Mouse (Mus musculus): ENCODE measurements around the gene Kcnh7. TPM values are rescaled to one million over a fixed set of nuclear protein-coding genes. Genes with fewer than 3 reads are reported as not detected.

Gene Kcnh7
- total RNA-seq (2014; rRNA removed): 8.8 and 11.4 TPM in 2 replicates
- polyA plus RNA-seq (2015; fragmentation: Nextera tagmentation; extraction: Ambion mirVana): 7.9 and 8.6 TPM in 2 replicates

DNA sequence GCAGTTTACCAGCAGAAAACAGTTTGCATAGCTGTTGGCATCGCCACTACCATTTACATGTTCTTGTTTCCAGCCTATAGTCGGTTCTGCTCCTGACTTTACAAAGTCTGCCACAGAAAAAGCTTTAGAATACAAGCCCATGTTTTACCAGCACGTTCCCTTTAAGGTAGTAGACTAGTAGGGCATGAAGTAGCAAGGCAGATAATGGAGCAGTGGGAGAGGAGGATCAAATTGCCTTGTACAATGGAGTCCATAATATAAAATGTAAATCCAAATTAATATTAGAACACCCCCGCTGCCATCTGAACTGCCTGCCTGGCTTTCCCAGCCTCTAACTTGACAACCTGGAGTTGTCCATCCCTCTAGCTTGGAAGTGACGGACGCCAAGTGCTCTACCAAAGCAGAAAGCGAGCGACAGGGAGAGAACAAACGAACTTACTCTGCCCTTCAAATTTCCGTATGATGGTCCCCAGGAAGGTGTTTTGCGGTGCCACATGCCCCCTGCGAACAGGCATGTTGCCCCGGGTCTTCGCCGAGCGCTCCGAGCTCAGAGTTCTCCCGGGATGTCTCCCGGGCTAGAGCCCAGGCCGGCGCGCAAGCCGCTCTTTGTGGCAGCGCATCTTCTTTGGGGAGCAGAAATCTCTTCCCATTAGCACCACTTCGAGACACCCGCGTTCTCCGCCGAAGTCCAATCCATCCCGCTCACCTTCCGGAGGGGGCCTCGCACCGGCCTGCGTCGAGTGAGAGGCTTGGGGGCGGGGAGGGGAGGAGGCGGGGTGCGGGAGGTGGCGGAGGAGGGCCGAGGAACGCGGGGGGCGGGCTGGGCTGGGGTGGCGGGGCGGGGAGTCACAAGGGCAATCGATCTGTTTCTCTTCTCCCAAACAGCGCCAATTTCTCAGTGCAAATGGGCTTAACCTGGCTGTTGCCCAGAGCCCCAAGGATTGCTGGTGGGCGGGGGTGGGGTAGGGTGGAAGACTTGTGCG is at the start of gene Kcnh7:
Gene Kcnh7, minus strand, starts transcription at position 725 of the 983 bp plus-strand sequence.
- Histone ChIP-seq H3K27me3 (ENCODE audit: insufficient read depth, low read length) (no peaks in the 10 kb centered on the region), H3K36me3 (ENCODE audit: insufficient read depth, low read length) (no peaks in the 10 kb centered on the region), H3K4me3 (ENCODE audit: low read length) (peak within 1 kb of the TSS; percentile 54), H3K27ac (peak within 1 kb of the TSS; percentile 77), H3K4me2 (ENCODE audit: low read depth, low read length) (peak within 1 kb of the TSS; percentile 78), H3K9ac (replicated peaks; ENCODE audit: low read length) (peak within 1 kb of the TSS; percentile 61), H3K9me3 (ENCODE audit: low read length) (no peaks in the 10 kb centered on the region), H3K4me1 (ENCODE audit: insufficient read depth, low read length) (no peaks in the 10 kb centered on the region)
- peak; percentile 88 for ATAC-seq
- TF ChIP-seq CTCF (IDR thresholded peaks at IDR 0.05; ENCODE audit: low read depth): no peak
- peak; percentile 69 for DNase-seq (ENCODE audit: low spot score)
- WGBS: under 1% methylated on average over 38 of the region's 49 CpGs

GRCm38 (mm10) chr2:63207435-63207834 is 23.3 kb upstream of the Kcnh7 start:
- Histone ChIP-seq H3K9ac (replicated peaks; ENCODE audit: low read length) (no peak overlapping the region), H3K27me3 (ENCODE audit: insufficient read depth, low read length) (no peaks in the 10 kb centered on the region), H3K27ac (no peak overlapping the region), H3K36me3 (ENCODE audit: insufficient read depth, low read length) (no peaks in the 10 kb centered on the region), H3K4me2 (ENCODE audit: low read depth, low read length) (no peak overlapping the region), H3K4me3 (ENCODE audit: low read length) (no peak overlapping the region), H3K9me3 (ENCODE audit: low read length) (no peaks in the 10 kb centered on the region), H3K4me1 (ENCODE audit: insufficient read depth, low read length) (no peaks in the 10 kb centered on the region)
- no peak for ATAC-seq
- no peak for TF ChIP-seq CTCF (IDR thresholded peaks at IDR 0.05; ENCODE audit: low read depth)
- 45% methylated on average over 3 of the region's 3 CpGs for WGBS
- peak; percentile 30 for DNase-seq (ENCODE audit: low spot score)

DNA sequence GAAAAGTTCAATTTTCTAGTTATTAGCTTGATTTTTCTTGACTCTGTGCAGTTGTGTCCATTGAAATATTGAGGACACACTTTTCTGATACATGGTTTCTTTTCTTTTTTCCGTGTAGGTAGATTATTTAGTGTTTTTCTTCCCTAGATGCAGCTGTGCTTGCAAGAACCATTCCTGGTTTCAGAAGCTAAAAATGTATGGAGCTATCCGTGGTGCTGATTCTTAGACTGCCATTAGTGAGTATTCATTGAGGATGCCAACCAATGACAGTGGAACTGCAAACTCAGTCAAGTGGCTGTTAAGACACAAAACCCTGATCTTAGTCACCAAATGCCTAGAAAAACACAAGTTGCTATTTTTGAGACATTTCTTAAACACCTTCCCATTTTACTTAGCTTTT is 1.9 kb upstream of the Kcnh7 start:
- H3K27me3 ChIP-seq (ENCODE audit: insufficient read depth, low read length): no peaks in the 10 kb centered on the region
- TF ChIP-seq CTCF (IDR thresholded peaks at IDR 0.05; ENCODE audit: low read depth): no peak
- 8% methylated on average over 2 of the region's 2 CpGs for WGBS
- no peak overlapping the region for H3K27ac ChIP-seq
- H3K9ac ChIP-seq (replicated peaks; ENCODE audit: low read length): no peak overlapping the region
- no peaks in the 10 kb centered on the region for H3K9me3 ChIP-seq (ENCODE audit: low read length)
- no peaks in the 10 kb centered on the region for H3K36me3 ChIP-seq (ENCODE audit: insufficient read depth, low read length)
- H3K4me3 ChIP-seq (ENCODE audit: low read length): no peak overlapping the region
- H3K4me1 ChIP-seq (ENCODE audit: insufficient read depth, low read length): no peaks in the 10 kb centered on the region
- DNase-seq (ENCODE audit: low spot score) (peak; percentile 52), ATAC-seq (no peak)
- no peak overlapping the region for H3K4me2 ChIP-seq (ENCODE audit: low read depth, low read length)

DNA sequence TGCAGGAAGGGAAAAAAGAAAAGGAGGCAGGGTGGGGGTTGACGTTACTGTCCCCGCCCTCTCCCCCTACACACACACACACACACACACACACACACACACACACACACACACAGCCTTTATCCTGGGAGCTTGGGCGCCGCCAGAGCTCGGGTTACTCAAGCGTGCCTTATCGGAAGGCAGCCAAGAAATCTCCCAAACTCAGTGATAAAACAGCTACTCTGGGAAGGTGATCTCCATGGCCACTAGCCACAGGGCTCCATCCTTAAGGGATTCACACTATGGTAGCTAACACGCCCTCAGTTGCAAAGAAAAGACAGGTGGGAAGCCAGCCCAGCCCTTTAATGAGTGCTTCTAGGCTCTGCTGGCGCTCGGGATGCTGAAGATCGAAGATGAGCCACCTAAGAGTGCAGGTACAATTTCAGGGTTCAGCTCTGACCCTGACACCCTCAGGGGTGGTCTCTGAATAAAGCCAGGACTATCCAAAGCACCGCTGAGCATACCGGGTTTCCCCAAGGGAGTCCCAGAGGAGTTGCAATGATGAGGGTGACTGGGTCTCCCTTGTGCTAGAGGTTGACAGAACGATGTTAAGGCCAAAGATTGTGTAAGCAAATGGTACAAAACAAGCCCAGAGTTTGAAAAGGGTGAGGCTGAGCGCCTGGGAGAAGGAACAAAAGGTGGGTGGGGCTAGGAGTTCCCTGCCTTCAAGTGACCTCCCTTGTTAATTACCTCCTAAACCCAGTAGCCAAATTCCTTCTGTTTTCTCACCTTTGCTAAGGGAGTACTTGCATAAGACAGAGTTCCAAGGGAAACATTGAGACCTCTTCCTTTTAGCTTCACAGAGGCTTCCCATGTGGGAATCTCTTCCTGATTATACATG is 704 bp upstream of the Kcnh7 start:
- no peaks in the 10 kb centered on the region for H3K4me1 ChIP-seq (ENCODE audit: insufficient read depth, low read length)
- no peak for TF ChIP-seq CTCF (IDR thresholded peaks at IDR 0.05; ENCODE audit: low read depth)
- H3K9me3 ChIP-seq (ENCODE audit: low read length): no peaks in the 10 kb centered on the region
- peak overlapping the region; percentile 78 for H3K4me2 ChIP-seq (ENCODE audit: low read depth, low read length)
- H3K9ac ChIP-seq (replicated peaks; ENCODE audit: low read length): peak overlapping the region; percentile 61
- no peaks in the 10 kb centered on the region for H3K36me3 ChIP-seq (ENCODE audit: insufficient read depth, low read length)
- H3K4me3 ChIP-seq (ENCODE audit: low read length): peak overlapping the region; percentile 54
- WGBS: 1% methylated on average over 15 of the region's 15 CpGs
- DNase-seq (ENCODE audit: low spot score) (peak; percentile 57), ATAC-seq (peak; percentile 90)
- H3K27ac ChIP-seq: peak overlapping the region; percentile 77
- no peaks in the 10 kb centered on the region for H3K27me3 ChIP-seq (ENCODE audit: insufficient read depth, low read length)

- no peak overlapping the region for H3K4me2 ChIP-seq (ENCODE audit: low read depth, low read length)
- H3K9ac ChIP-seq (replicated peaks; ENCODE audit: low read length): no peak overlapping the region
- H3K9me3 ChIP-seq (ENCODE audit: low read length): no peaks in the 10 kb centered on the region
- no peaks in the 10 kb centered on the region for H3K4me1 ChIP-seq (ENCODE audit: insufficient read depth, low read length)
- DNase-seq (ENCODE audit: low spot score) (no peak), ATAC-seq (no peak)
- no peaks in the 10 kb centered on the region for H3K36me3 ChIP-seq (ENCODE audit: insufficient read depth, low read length)
- no peak overlapping the region for H3K27ac ChIP-seq
- H3K27me3 ChIP-seq (ENCODE audit: insufficient read depth, low read length): no peaks in the 10 kb centered on the region
- no peak overlapping the region for H3K4me3 ChIP-seq (ENCODE audit: low read length)
- no peak for TF ChIP-seq CTCF (IDR thresholded peaks at IDR 0.05; ENCODE audit: low read depth)
Measured at GRCm38 (mm10) chr2:63153701-63154100, 30.4 kb downstream of the Kcnh7 start.

- WGBS: 80% methylated on average over 2 of the region's 2 CpGs
- Histone ChIP-seq H3K4me2 (ENCODE audit: low read depth, low read length) (no peak overlapping the region), H3K27ac (no peak overlapping the region), H3K36me3 (ENCODE audit: insufficient read depth, low read length) (no peaks in the 10 kb centered on the region), H3K27me3 (ENCODE audit: insufficient read depth, low read length) (no peaks in the 10 kb centered on the region), H3K4me3 (ENCODE audit: low read length) (no peak overlapping the region), H3K9ac (replicated peaks; ENCODE audit: low read length) (no peak overlapping the region), H3K4me1 (ENCODE audit: insufficient read depth, low read length) (no peaks in the 10 kb centered on the region), H3K9me3 (ENCODE audit: low read length) (no peaks in the 10 kb centered on the region)
- DNase-seq (ENCODE audit: low spot score): no peak
- no peak for ATAC-seq
- no peak for TF ChIP-seq CTCF (IDR thresholded peaks at IDR 0.05; ENCODE audit: low read depth)
Measured at GRCm38 (mm10) chr2:63127762-63128516, 56.1 kb downstream of the Kcnh7 start.
